Mouse (Mus musculus) ovary, adult 18-20 months (tissue): ENCODE measurements at regions not wholly inside any gene's neighbourhood (a gene's known extent, or its start where the extent isn't known, plus 50 kb on each side); places are given as distances from the start of the nearest gene placed in this dataset.

ENCODE experiments used
- DNase-seq: peaks from one replicate; pipeline ENCODE4 v3.0.0; 2022; ENCODE audit warnings: low spot score, mixed read lengths

GRCm38 (mm10) chr15:32093889-32094288 lies 83.2 kb upstream of the Tas2r119 start:
- DNase-seq: no peak

- DNase-seq: no peak
Observed at GRCm38 (mm10) chr15:32095554-32095953, 81.5 kb upstream of the Tas2r119 start.

GRCm38 (mm10) chr15:32110659-32111058 lies 66.4 kb upstream of the Tas2r119 start:
- DNase-seq: no peak
